Mouse (Mus musculus) midbrain, embryonic 12.5 days (tissue): ENCODE data around the gene Ap1g1. TPM values are rescaled to one million over a fixed set of nuclear protein-coding genes. Genes with fewer than 3 reads are reported as not detected.

Experiments
- ATAC-seq: fragments of 200-750 bp; cut with Nextera tagmentation; 2 replicates; pipeline ENCODE4 v1.8.0; 2017; ENCODE audit warnings: low read depth, moderate TSS enrichment, moderate library complexity; ENCODE audit not compliant: low FRiP score
- H3K27ac ChIP-seq: fragments of 300-500 bp; sonication (generic); replicated peaks from 2 replicates; pipeline ENCODE4 v1.5.1; 2016; ENCODE audit warnings: mild to moderate bottlenecking
- H3K27me3 ChIP-seq: fragments of 300-500 bp; sonication (generic); 2 replicates; pipeline ENCODE4 v1.6.1; 2016; ENCODE audit warnings: mild to moderate bottlenecking
- H3K36me3 ChIP-seq: fragments of 300-500 bp; sonication (generic); 2 replicates; pipeline ENCODE4 v1.6.1; 2016
- H3K4me1 ChIP-seq: fragments of 300-500 bp; sonication (generic); 2 replicates; pipeline ENCODE4 v1.6.1; 2016
- H3K4me2 ChIP-seq: fragments of 300-500 bp; sonication (generic); replicated peaks from 2 replicates; pipeline ENCODE4 v1.6.1; 2016; ENCODE audit warnings: mild to moderate bottlenecking, moderate library complexity
- H3K4me3 ChIP-seq: fragments of 300-500 bp; sonication (generic); 2 replicates; pipeline ENCODE4 v1.5.1; 2016; ENCODE audit warnings: mild to moderate bottlenecking
- H3K9ac ChIP-seq: fragments of 300-500 bp; sonication (generic); replicated peaks from 2 replicates; pipeline ENCODE4 v1.6.1; 2016; ENCODE audit warnings: mild to moderate bottlenecking, moderate library complexity
- H3K9me3 ChIP-seq: fragments of 300-500 bp; sonication (generic); 2 replicates; pipeline ENCODE4 v1.6.1; 2016; ENCODE audit warnings: mild to moderate bottlenecking
- WGBS: fragments of 180-500 bp; shearing (Covaris S2); methylation state at CpG from one replicate; pipeline ENCODE4 v1.1.7; 2016; 5-methylcytosine and 5-hydroxymethylcytosine counted together
- polyA plus RNA-seq: library from polyadenylated mRNA; unstranded; fragments of >200 nt; fragmentation: Nextera tagmentation; extraction: Ambion mirVana; gene quantifications from 2 replicates; pipeline ENCODE4 v1.2.1, GENCODE M21; 2016

Gene Ap1g1
- polyA plus RNA-seq, 1 experiment from 2014 or later: 67.1 TPM

GRCm38 (mm10) chr8:109904928-109905668, 126.7 kb downstream of the Ap1g1 start:
- Histone ChIP-seq H3K27ac (no peak overlapping the region), H3K4me1 (no peaks in the 10 kb centered on the region), H3K4me3 (no peak overlapping the region), H3K4me2 (no peak overlapping the region), H3K9ac (no peak overlapping the region), H3K27me3 (no peaks in the 10 kb centered on the region), H3K36me3 (peaks cover 30% of the 10 kb centered on the region), H3K9me3 (no peaks in the 10 kb centered on the region)
- no peak for ATAC-seq
- 96% methylated on average over 1 of the region's 1 CpGs for WGBS

- whole genome bisulfite sequencing: 94% methylated on average over 3 of the region's 3 CpGs
- Histone ChIP-seq H3K9ac (no peak overlapping the region), H3K9me3 (no peaks in the 10 kb centered on the region), H3K4me2 (no peak overlapping the region), H3K4me1 (no peaks in the 10 kb centered on the region), H3K4me3 (no peak overlapping the region), H3K27me3 (no peaks in the 10 kb centered on the region), H3K36me3 (peaks cover 41% of the 10 kb centered on the region), H3K27ac (no peak overlapping the region)
- ATAC-seq: no peak
Observed at GRCm38 (mm10) chr8:109906907-109907306, 128.6 kb downstream of the Ap1g1 start.

- no peak overlapping the region for H3K4me3 ChIP-seq
- H3K4me1 ChIP-seq: no peaks in the 10 kb centered on the region
- no peak overlapping the region for H3K4me2 ChIP-seq
- no peaks in the 10 kb centered on the region for H3K27me3 ChIP-seq
- ATAC-seq: no peak
- 93% methylated on average over 4 of the region's 4 CpGs for WGBS
- peaks cover 44% of the 10 kb centered on the region for H3K36me3 ChIP-seq
- no peak overlapping the region for H3K9ac ChIP-seq
- no peaks in the 10 kb centered on the region for H3K9me3 ChIP-seq
- H3K27ac ChIP-seq: no peak overlapping the region
Observed at GRCm38 (mm10) chr8:109907376-109907775, 129.0 kb downstream of the Ap1g1 start.

Other genes with a start within 250 kb of the Ap1g1 start
- 30.3 and 32.4 TPM in 2 replicates for gene Dhx38, start 212.7 kb upstream of the Ap1g1 start, polyA plus RNA-seq
- 26.9 and 27.1 TPM in 2 replicates for gene Txnl4b, start 212.7 kb upstream of the Ap1g1 start, polyA plus RNA-seq
- 0.29 and 0.33 TPM in 2 replicates for gene Hp, start 199.4 kb upstream of the Ap1g1 start, polyA plus RNA-seq
- 38.6 and 41.6 TPM in 2 replicates for gene Dhodh, start 169.9 kb upstream of the Ap1g1 start, polyA plus RNA-seq
- 0.11 and 0.45 TPM in 2 replicates for gene Pkd1l3, start 164.0 kb upstream of the Ap1g1 start, polyA plus RNA-seq
- gene Ist1, start 85.3 kb upstream of the Ap1g1 start, polyA plus RNA-seq: 172 and 181 TPM in 2 replicates
- 74.6 and 80.7 TPM in 2 replicates for gene Zfp821, start 73.0 kb upstream of the Ap1g1 start, polyA plus RNA-seq
- gene Atxn1l, start 40.8 kb upstream of the Ap1g1 start, polyA plus RNA-seq: 7.3 and 8.3 TPM in 2 replicates
- 3.9 and 4.1 TPM in 2 replicates for gene Phlpp2, start 90.0 kb downstream of the Ap1g1 start, polyA plus RNA-seq
- 0.68 and 1.0 TPM in 2 replicates for gene Marveld3, start 183.6 kb downstream of the Ap1g1 start, polyA plus RNA-seq
- not detected in 2 replicates for gene Tat, start 211.9 kb downstream of the Ap1g1 start, polyA plus RNA-seq